Mouse (Mus musculus): ENCODE measurements around the gene Rnls.

GRCm38 (mm10) chr19:33161903-33162302 is 230.2 kb downstream of the Rnls start:
- TF ChIP-seq CTCF (IDR thresholded peaks at IDR 0.05; ENCODE audit: low read depth) (no peak), EP300 (IDR thresholded peaks at IDR 0.05; ENCODE audit: low read depth) (no peak)
